Mouse (Mus musculus) v-Abl transformed pro-B cells (cell line): Measurements from ENCODE around the gene Dlx1.

ENCODE experiments used
- in situ Hi-C, 2 experiments: fragments of 400-800 bp; cut with MboI; formaldehyde crosslinking; loops; one replicate each; pipeline ENCODE4 v1.15.1; 2025; ENCODE audit not compliant: unreplicated experiment in 2 of 2

The Dlx1 gene

GRCm38 (mm10) chr2:71545401-71545881, 17.5 kb downstream of the Dlx1 start:
- in situ Hi-C loops, result loop anchor here in 1 of 2 experiments (5.0 kb wide), 1 partner anchor 93 kb away; the partner anchor contains the start of gene Metap1d

GRCm38 (mm10) chr2:71545882-71546639, 18.1 kb downstream of the Dlx1 start:
- in situ Hi-C loops, result loop anchor here in 1 of 2 experiments (5.0 kb wide), 1 partner anchor 94 kb away; the partner anchor contains the start of gene Metap1d

- in situ Hi-C loops, result loop anchor here in 1 of 2 experiments (5.0 kb wide), 1 partner anchor 94 kb away; the partner anchor contains the start of gene Metap1d
These were observed 18.7 kb downstream of the Dlx1 start, which contains the start of gene Dlx2 for GRCm38 (mm10) chr2:71546640-71547071. Gene Dlx2 (minus strand): TSS chr2:71546754.

GRCm38 (mm10) chr2:71547829-71548228, 19.9 kb downstream of the Dlx1 start:
- in situ Hi-C loops, result loop anchor here in 1 of 2 experiments (5.0 kb wide), 1 partner anchor 96 kb away; the partner anchor contains the start of gene Metap1d

- in situ Hi-C loops, result no loop called here
These were observed 22.4 kb downstream of the Dlx1 start for GRCm38 (mm10) chr2:71550330-71550729.

- in situ Hi-C loops, result no loop called here
These were observed 23.8 kb downstream of the Dlx1 start for GRCm38 (mm10) chr2:71551704-71552103.

- in situ Hi-C loops, result no loop called here
These were observed 28.2 kb downstream of the Dlx1 start for GRCm38 (mm10) chr2:71556071-71556470.

GRCm38 (mm10) chr2:71566466-71566865, 38.6 kb downstream of the Dlx1 start:
- in situ Hi-C loops, result no loop called here

- in situ Hi-C loops, result loop anchor here in 1 of 2 experiments (10.0 kb wide), 1 partner anchor 419 kb away; no protein-coding TSS in a partner anchor
These were observed 45.8 kb downstream of the Dlx1 start for GRCm38 (mm10) chr2:71573736-71574135.

GRCm38 (mm10) chr2:71577059-71577458, 49.1 kb downstream of the Dlx1 start:
- in situ Hi-C loops, result loop anchor here in 1 of 2 experiments (10.0 to 25.0 kb wide), 2 partner anchors 422 to 585 kb away; no protein-coding TSS in a partner anchor

- in situ Hi-C loops, result loop anchor here in 1 of 2 experiments (25.0 kb wide), 1 partner anchor 581 kb away; no protein-coding TSS in a partner anchor
These were observed 52.9 kb downstream of the Dlx1 start for GRCm38 (mm10) chr2:71580632-71581466.

- in situ Hi-C loops, result loop anchor here in 1 of 2 experiments (25.0 kb wide), 1 partner anchor 581 kb away; no protein-coding TSS in a partner anchor
These were observed 53.6 kb downstream of the Dlx1 start for GRCm38 (mm10) chr2:71581488-71581887.
